Mouse (Mus musculus): ENCODE measurements around the gene Olfr814. TPM values are rescaled to one million over a fixed set of nuclear protein-coding genes. Genes with fewer than 3 reads are reported as not detected.

Gene Olfr814
- total and polyA plus RNA-seq, 3 experiments = not detected

DNA sequence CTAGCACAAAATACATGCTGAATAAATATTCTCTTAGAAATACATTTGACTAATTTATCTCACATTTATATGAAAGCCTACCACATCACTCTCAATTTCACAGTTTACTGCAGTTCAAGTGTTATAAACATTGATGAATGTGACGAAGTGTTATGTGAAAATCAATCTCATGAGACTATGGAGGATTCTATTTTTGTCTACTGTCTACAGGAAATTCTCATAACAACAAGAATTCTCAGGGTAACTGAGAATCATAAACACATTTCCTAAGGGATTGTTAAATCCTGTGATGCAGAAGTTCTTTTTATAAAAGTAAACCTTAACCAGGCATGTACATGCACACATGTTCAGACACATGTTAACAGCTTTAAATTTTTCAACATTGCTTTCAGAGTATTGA lies 33.7 kb downstream of the Olfr814 start, which contains the start of gene Olfr812:
Gene Olfr812, minus strand, starts transcription at position 101 of the 400 bp plus-strand sequence.
- Histone ChIP-seq H3K27ac (no peak within 1 kb of the TSS), H3K4me3 (no peak within 1 kb of the TSS), H3K36me3 (ENCODE audit: control insufficient read depth, insufficient read depth, low read length) (no peaks in the 10 kb centered on the region), H3K9ac (ENCODE audit: low read depth, low read length) (no peak within 1 kb of the TSS), H3K27me3 (ENCODE audit: control insufficient read depth, insufficient read depth, low read length) (no peaks in the 10 kb centered on the region), H3K4me1 (ENCODE audit: control insufficient read depth, insufficient read depth, low read length) (no peaks in the 10 kb centered on the region), H3K79me2 (replicated peaks; ENCODE audit: control insufficient read depth, insufficient read depth, low read length) (no peaks in the 10 kb centered on the region)
- TF ChIP-seq POLR2A (IDR thresholded peaks at IDR 0.05; ENCODE audit: insufficient read depth, low read depth, low read length) (no peak), CTCF (IDR thresholded peaks at IDR 0.05) (no peak), EP300 (IDR thresholded peaks at IDR 0.05; ENCODE audit: insufficient read depth, low read depth, low read length) (no peak)
- intact Hi-C loops (cut with DNase I) = no loop called here
- no peak for DNase-seq
- WGBS = 32% methylated on average over 1 of the region's 1 CpGs

Other genes starting within 250 kb of the Olfr814 start
- gene Olfr799, start 242.4 kb downstream of the Olfr814 start, total RNA-seq (2021) = not detected
- gene Olfr799, start 242.4 kb downstream of the Olfr814 start, polyA plus RNA-seq (2012; rRNA removed) = not detected in 2 replicates
- not detected for gene Olfr800, start 222.2 kb downstream of the Olfr814 start, total RNA-seq (2021)
- gene Olfr800, start 222.2 kb downstream of the Olfr814 start, polyA plus RNA-seq (2012; rRNA removed) = not detected in 2 replicates
- gene Olfr801, start 206.0 kb downstream of the Olfr814 start, total RNA-seq (2021) = not detected
- gene Olfr801, start 206.0 kb downstream of the Olfr814 start, polyA plus RNA-seq (2012; rRNA removed) = not detected in 2 replicates
- gene Olfr802, start 191.7 kb downstream of the Olfr814 start, total RNA-seq (2021) = not detected
- not detected in 2 replicates for gene Olfr802, start 191.7 kb downstream of the Olfr814 start, polyA plus RNA-seq (2012; rRNA removed)
- gene Olfr803, start 185.6 kb downstream of the Olfr814 start, total RNA-seq (2021) = not detected
- gene Olfr803, start 185.6 kb downstream of the Olfr814 start, polyA plus RNA-seq (2012; rRNA removed) = not detected in 2 replicates
- not detected for gene Olfr804, start 176.6 kb downstream of the Olfr814 start, total RNA-seq (2021)
- gene Olfr804, start 176.6 kb downstream of the Olfr814 start, polyA plus RNA-seq (2012; rRNA removed) = not detected in 2 replicates
- gene Olfr805, start 150.5 kb downstream of the Olfr814 start, total RNA-seq (2021) = not detected
- gene Olfr805, start 150.5 kb downstream of the Olfr814 start, polyA plus RNA-seq (2012; rRNA removed) = not detected in 2 replicates
- not detected for gene Olfr806, start 137.9 kb downstream of the Olfr814 start, total RNA-seq (2021)
- not detected in 2 replicates for gene Olfr806, start 137.9 kb downstream of the Olfr814 start, polyA plus RNA-seq (2012; rRNA removed)
- gene Olfr807, start 122.1 kb downstream of the Olfr814 start, total RNA-seq (2021) = not detected
- not detected in 2 replicates for gene Olfr807, start 122.1 kb downstream of the Olfr814 start, polyA plus RNA-seq (2012; rRNA removed)
- gene Olfr808, start 114.4 kb downstream of the Olfr814 start, total RNA-seq (2021) = not detected
- not detected in 2 replicates for gene Olfr808, start 114.4 kb downstream of the Olfr814 start, polyA plus RNA-seq (2012; rRNA removed)
- not detected for gene Olfr809, start 105.2 kb downstream of the Olfr814 start, total RNA-seq (2021)
- not detected in 2 replicates for gene Olfr809, start 105.2 kb downstream of the Olfr814 start, polyA plus RNA-seq (2012; rRNA removed)
- not detected for gene Olfr810, start 84.9 kb downstream of the Olfr814 start, total RNA-seq (2021)
- not detected in 2 replicates for gene Olfr810, start 84.9 kb downstream of the Olfr814 start, polyA plus RNA-seq (2012; rRNA removed)
- gene Olfr811, start 75.5 kb downstream of the Olfr814 start, total RNA-seq (2021) = not detected
- not detected in 2 replicates for gene Olfr811, start 75.5 kb downstream of the Olfr814 start, polyA plus RNA-seq (2012; rRNA removed)
- not detected for gene Olfr812, start 33.8 kb downstream of the Olfr814 start, total RNA-seq (2021)
- not detected in 2 replicates for gene Olfr812, start 33.8 kb downstream of the Olfr814 start, polyA plus RNA-seq (2012; rRNA removed)
- gene Olfr813, start 24.5 kb downstream of the Olfr814 start, total RNA-seq (2021) = not detected
- not detected in 2 replicates for gene Olfr813, start 24.5 kb downstream of the Olfr814 start, polyA plus RNA-seq (2012; rRNA removed)
- not detected for gene Olfr815, start 26.0 kb upstream of the Olfr814 start, total RNA-seq (2021)
- gene Olfr815, start 26.0 kb upstream of the Olfr814 start, polyA plus RNA-seq (2012; rRNA removed) = not detected in 2 replicates
- gene Olfr816, start 35.7 kb upstream of the Olfr814 start, total RNA-seq (2021) = not detected
- gene Olfr816, start 35.7 kb upstream of the Olfr814 start, polyA plus RNA-seq (2012; rRNA removed) = not detected in 2 replicates
- not detected for gene Olfr818, start 69.2 kb upstream of the Olfr814 start, total RNA-seq (2021)
- not detected in 2 replicates for gene Olfr818, start 69.2 kb upstream of the Olfr814 start, polyA plus RNA-seq (2012; rRNA removed)
- gene Olfr819, start 87.4 kb upstream of the Olfr814 start, total RNA-seq (2021) = not detected
- not detected in 2 replicates for gene Olfr819, start 87.4 kb upstream of the Olfr814 start, polyA plus RNA-seq (2012; rRNA removed)
- not detected for gene Olfr247, start 96.3 kb upstream of the Olfr814 start, total RNA-seq (2021)
- not detected in 2 replicates for gene Olfr247, start 96.3 kb upstream of the Olfr814 start, polyA plus RNA-seq (2012; rRNA removed)
- gene Gm10310, start 105.2 kb upstream of the Olfr814 start, total RNA-seq (2021) = not detected
- not detected in 2 replicates for gene Gm10310, start 105.2 kb upstream of the Olfr814 start, polyA plus RNA-seq (2012; rRNA removed)
- gene Olfr820, start 132.8 kb upstream of the Olfr814 start, total RNA-seq (2021) = not detected
- gene Olfr820, start 132.8 kb upstream of the Olfr814 start, polyA plus RNA-seq (2012; rRNA removed) = not detected in 2 replicates
- not detected for gene Olfr821, start 150.5 kb upstream of the Olfr814 start, total RNA-seq (2021)
- gene Olfr821, start 150.5 kb upstream of the Olfr814 start, polyA plus RNA-seq (2012; rRNA removed) = not detected in 2 replicates
- not detected for gene Olfr822, start 191.4 kb upstream of the Olfr814 start, total RNA-seq (2021)
- not detected in 2 replicates for gene Olfr822, start 191.4 kb upstream of the Olfr814 start, polyA plus RNA-seq (2012; rRNA removed)
- gene Olfr823, start 235.5 kb upstream of the Olfr814 start, total RNA-seq (2021) = not detected
- gene Olfr823, start 235.5 kb upstream of the Olfr814 start, polyA plus RNA-seq (2012; rRNA removed) = not detected in 2 replicates

Measured in heart, adult 2 months (tissue).